Mouse (Mus musculus) hindbrain, embryonic 12.5 days (tissue): ENCODE results near the gene Abca12. TPM values are rescaled to one million over a fixed set of nuclear protein-coding genes. Genes with fewer than 3 reads are reported as not detected.

ENCODE experiments used
- ATAC-seq: fragments of 200-750 bp; cut with Nextera tagmentation; 2 replicates; pipeline ENCODE4 v1.8.0; 2017; ENCODE audit warnings: moderate TSS enrichment; ENCODE audit not compliant: low FRiP score
- H3K27ac ChIP-seq: fragments of 300-500 bp; sonication (generic); 2 replicates; pipeline ENCODE4 v1.5.1; 2016; ENCODE audit warnings: mild to moderate bottlenecking
- H3K27me3 ChIP-seq: fragments of 300-500 bp; sonication (generic); 2 replicates; pipeline ENCODE4 v1.6.1; 2016; ENCODE audit warnings: mild to moderate bottlenecking
- H3K36me3 ChIP-seq: fragments of 300-500 bp; sonication (generic); 2 replicates; pipeline ENCODE4 v1.6.1; 2016; ENCODE audit warnings: mild to moderate bottlenecking
- H3K4me1 ChIP-seq: fragments of 300-500 bp; sonication (generic); 2 replicates; pipeline ENCODE4 v1.6.1; 2016
- H3K4me2 ChIP-seq: fragments of 300-500 bp; sonication (generic); replicated peaks from 2 replicates; pipeline ENCODE4 v1.6.1; 2016; ENCODE audit warnings: mild to moderate bottlenecking
- H3K4me3 ChIP-seq: fragments of 300-500 bp; sonication (generic); 2 replicates; pipeline ENCODE4 v1.5.1; 2016; ENCODE audit warnings: mild to moderate bottlenecking
- H3K9ac ChIP-seq: fragments of 300-500 bp; sonication (generic); 2 replicates; pipeline ENCODE4 v1.6.1; 2016; ENCODE audit warnings: mild to moderate bottlenecking, moderate library complexity
- H3K9me3 ChIP-seq: fragments of 300-500 bp; sonication (generic); replicated peaks from 2 replicates; pipeline ENCODE4 v1.6.1; 2016; ENCODE audit warnings: mild to moderate bottlenecking
- WGBS: fragments of 180-500 bp; shearing (Covaris S2); methylation state at CpG from one replicate; pipeline ENCODE4 v1.1.7; 2016; 5-methylcytosine and 5-hydroxymethylcytosine counted together
- polyA plus RNA-seq: library from polyadenylated mRNA; unstranded; fragments of >200 nt; fragmentation: Nextera tagmentation; extraction: Ambion mirVana; gene quantifications from 2 replicates; pipeline ENCODE4 v1.2.1, GENCODE M21; 2016

The Abca12 gene
- polyA plus RNA-seq: 0.03 TPM in 1 of 2 replicates, not detected in the other

GRCm38 (mm10) chr1:71414810-71415209 lies at the start of gene Abca12:
TSS of gene Abca12 (minus strand) at chr1:71414910.
- no peaks in the 10 kb centered on the region for H3K9me3 ChIP-seq
- no peak within 1 kb of the TSS for H3K27ac ChIP-seq
- no peaks in the 10 kb centered on the region for H3K27me3 ChIP-seq
- WGBS: 91% methylated on average over 7 of the region's 7 CpGs
- H3K4me1 ChIP-seq: no peaks in the 10 kb centered on the region
- H3K4me2 ChIP-seq: no peak within 1 kb of the TSS
- no peaks in the 10 kb centered on the region for H3K36me3 ChIP-seq
- ATAC-seq: no peak
- H3K9ac ChIP-seq: no peak within 1 kb of the TSS
- no peak within 1 kb of the TSS for H3K4me3 ChIP-seq

GRCm38 (mm10) chr1:71457961-71458360 lies 43.3 kb upstream of the Abca12 start:
- ATAC-seq: no peak
- WGBS: 82% methylated on average over 3 of the region's 3 CpGs
- Histone ChIP-seq H3K9ac (no peak overlapping the region), H3K27me3 (no peaks in the 10 kb centered on the region), H3K4me3 (no peak overlapping the region), H3K36me3 (no peaks in the 10 kb centered on the region), H3K27ac (no peak overlapping the region), H3K4me1 (no peaks in the 10 kb centered on the region), H3K9me3 (no peaks in the 10 kb centered on the region), H3K4me2 (no peak overlapping the region)

GRCm38 (mm10) chr1:71447424-71447823 lies 32.7 kb upstream of the Abca12 start:
- Histone ChIP-seq H3K4me3 (no peak overlapping the region), H3K27me3 (no peaks in the 10 kb centered on the region), H3K27ac (no peak overlapping the region), H3K4me2 (no peak overlapping the region), H3K4me1 (no peaks in the 10 kb centered on the region), H3K36me3 (no peaks in the 10 kb centered on the region), H3K9ac (no peak overlapping the region), H3K9me3 (no peaks in the 10 kb centered on the region)
- WGBS: 96% methylated on average over 4 of the region's 4 CpGs
- no peak for ATAC-seq

GRCm38 (mm10) chr1:71421741-71422333 lies 7.1 kb upstream of the Abca12 start:
- Histone ChIP-seq H3K4me2 (no peak overlapping the region), H3K4me3 (no peak overlapping the region), H3K9me3 (no peaks in the 10 kb centered on the region), H3K9ac (no peak overlapping the region), H3K27ac (no peak overlapping the region), H3K4me1 (no peaks in the 10 kb centered on the region), H3K27me3 (no peaks in the 10 kb centered on the region), H3K36me3 (no peaks in the 10 kb centered on the region)
- 65% methylated on average over 13 of the region's 13 CpGs for WGBS
- no peak for ATAC-seq

- Histone ChIP-seq H3K9me3 (no peaks in the 10 kb centered on the region), H3K9ac (no peak overlapping the region), H3K4me2 (no peak overlapping the region), H3K27me3 (no peaks in the 10 kb centered on the region), H3K4me1 (no peaks in the 10 kb centered on the region), H3K27ac (no peak overlapping the region), H3K36me3 (no peaks in the 10 kb centered on the region), H3K4me3 (no peak overlapping the region)
- 89% methylated on average over 5 of the region's 5 CpGs for WGBS
- ATAC-seq: no peak
These were observed 3.8 kb upstream of the Abca12 start for GRCm38 (mm10) chr1:71418467-71418866.

GRCm38 (mm10) chr1:71417951-71418350 lies 3.2 kb upstream of the Abca12 start:
- H3K4me2 ChIP-seq: no peak overlapping the region
- H3K36me3 ChIP-seq: no peaks in the 10 kb centered on the region
- WGBS: 81% methylated on average over 5 of the region's 5 CpGs
- H3K9me3 ChIP-seq: no peaks in the 10 kb centered on the region
- no peaks in the 10 kb centered on the region for H3K4me1 ChIP-seq
- no peak overlapping the region for H3K4me3 ChIP-seq
- H3K27ac ChIP-seq: no peak overlapping the region
- ATAC-seq: no peak
- no peaks in the 10 kb centered on the region for H3K27me3 ChIP-seq
- no peak overlapping the region for H3K9ac ChIP-seq

- no peak overlapping the region for H3K27ac ChIP-seq
- H3K4me1 ChIP-seq: no peaks in the 10 kb centered on the region
- no peak for ATAC-seq
- 80% methylated on average over 5 of the region's 6 CpGs for WGBS
- H3K4me2 ChIP-seq: no peak overlapping the region
- no peak overlapping the region for H3K9ac ChIP-seq
- H3K36me3 ChIP-seq: no peaks in the 10 kb centered on the region
- H3K27me3 ChIP-seq: no peaks in the 10 kb centered on the region
- H3K4me3 ChIP-seq: no peak overlapping the region
- H3K9me3 ChIP-seq: no peaks in the 10 kb centered on the region
These were observed 626 bp downstream of the Abca12 start for GRCm38 (mm10) chr1:71414084-71414483.

GRCm38 (mm10) chr1:71413114-71413513 lies 1.6 kb downstream of the Abca12 start:
- H3K4me3 ChIP-seq: no peak overlapping the region
- no peaks in the 10 kb centered on the region for H3K27me3 ChIP-seq
- H3K4me2 ChIP-seq: no peak overlapping the region
- no peak overlapping the region for H3K9ac ChIP-seq
- H3K36me3 ChIP-seq: no peaks in the 10 kb centered on the region
- H3K4me1 ChIP-seq: no peaks in the 10 kb centered on the region
- no peak overlapping the region for H3K27ac ChIP-seq
- 92% methylated on average over 11 of the region's 11 CpGs for WGBS
- no peak for ATAC-seq
- H3K9me3 ChIP-seq: no peaks in the 10 kb centered on the region

GRCm38 (mm10) chr1:71407711-71408110 lies 7.0 kb downstream of the Abca12 start:
- ATAC-seq: no peak
- 82% methylated on average over 7 of the region's 7 CpGs for WGBS
- H3K9me3 ChIP-seq: no peaks in the 10 kb centered on the region

GRCm38 (mm10) chr1:71397635-71398034 lies 17.1 kb downstream of the Abca12 start:
- WGBS: 91% methylated on average over 3 of the region's 3 CpGs
- ATAC-seq: no peak
- Histone ChIP-seq H3K9me3 (no peaks in the 10 kb centered on the region), H3K4me1 (no peaks in the 10 kb centered on the region), H3K9ac (no peak overlapping the region), H3K36me3 (no peaks in the 10 kb centered on the region), H3K4me3 (no peak overlapping the region), H3K27me3 (no peaks in the 10 kb centered on the region), H3K4me2 (no peak overlapping the region), H3K27ac (no peak overlapping the region)

More at GRCm38 (mm10) chr1:71407711-71408110, 7.0 kb downstream of the Abca12 start:
- Histone ChIP-seq H3K4me2 (no peak overlapping the region), H3K27ac (no peak overlapping the region), H3K36me3 (no peaks in the 10 kb centered on the region), H3K4me3 (no peak overlapping the region), H3K27me3 (no peaks in the 10 kb centered on the region), H3K9ac (no peak overlapping the region), H3K4me1 (no peaks in the 10 kb centered on the region)

GRCm38 (mm10) chr1:71396105-71396504 lies 18.6 kb downstream of the Abca12 start:
- no peak overlapping the region for H3K9ac ChIP-seq
- ATAC-seq: no peak
- H3K4me1 ChIP-seq: no peaks in the 10 kb centered on the region
- 87% methylated on average over 5 of the region's 5 CpGs for WGBS
- no peak overlapping the region for H3K27ac ChIP-seq
- no peak overlapping the region for H3K4me3 ChIP-seq
- H3K36me3 ChIP-seq: no peaks in the 10 kb centered on the region
- no peaks in the 10 kb centered on the region for H3K27me3 ChIP-seq
- H3K9me3 ChIP-seq: no peaks in the 10 kb centered on the region
- H3K4me2 ChIP-seq: no peak overlapping the region

GRCm38 (mm10) chr1:71394177-71394576 lies 20.5 kb downstream of the Abca12 start:
- no peaks in the 10 kb centered on the region for H3K9me3 ChIP-seq
- no peak overlapping the region for H3K4me2 ChIP-seq
- H3K27me3 ChIP-seq: no peaks in the 10 kb centered on the region
- H3K4me1 ChIP-seq: no peaks in the 10 kb centered on the region
- H3K36me3 ChIP-seq: no peaks in the 10 kb centered on the region
- no peak for ATAC-seq
- H3K9ac ChIP-seq: no peak overlapping the region
- no peak overlapping the region for H3K4me3 ChIP-seq
- no peak overlapping the region for H3K27ac ChIP-seq
- 73% methylated on average over 2 of the region's 2 CpGs for WGBS

- H3K9me3 ChIP-seq: no peaks in the 10 kb centered on the region
- H3K9ac ChIP-seq: no peak overlapping the region
- H3K4me2 ChIP-seq: no peak overlapping the region
- H3K4me1 ChIP-seq: no peaks in the 10 kb centered on the region
- no peaks in the 10 kb centered on the region for H3K36me3 ChIP-seq
- no peak for ATAC-seq
- H3K27ac ChIP-seq: no peak overlapping the region
- H3K27me3 ChIP-seq: no peaks in the 10 kb centered on the region
- 76% methylated on average over 8 of the region's 8 CpGs for WGBS
- H3K4me3 ChIP-seq: no peak overlapping the region
These were observed 21.2 kb downstream of the Abca12 start for GRCm38 (mm10) chr1:71393489-71393888.
